Mouse (Mus musculus): Measurements from ENCODE around the gene Dcst2.

Dcst2 gene

GRCm38 (mm10) chr3:89330346-89330745 lies 31.4 kb upstream of the Dcst2 start:
- in situ Hi-C loops (cut with MboI; ENCODE audit: unreplicated experiment in 2 of 2): loop anchor here (25.0 kb wide), 2 partner anchors 432 to 532 kb away; partner anchors contain the start of genes Chrnb2 (in 2 of the 2) and Ube2q1 (in 2 of the 2)

DNA sequence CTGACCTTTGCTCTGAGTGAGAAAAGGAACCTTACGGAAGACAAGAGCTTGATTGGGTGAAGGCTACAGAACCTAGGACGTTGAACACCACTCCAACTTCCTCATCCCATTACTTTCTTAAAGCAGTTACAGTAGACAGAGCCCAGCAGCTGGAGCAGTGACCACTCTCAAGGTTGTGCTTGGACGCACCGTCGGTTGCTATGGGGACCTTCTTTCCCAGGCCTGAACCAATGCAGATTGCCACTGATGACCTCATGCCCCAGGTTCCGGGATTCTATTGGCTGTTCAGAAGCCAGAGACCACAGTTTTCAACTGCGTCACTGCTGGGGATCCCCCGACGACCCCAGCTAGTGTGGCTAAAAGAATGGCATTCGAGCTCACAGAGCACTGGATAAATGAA lies 30.8 kb upstream of the Dcst2 start:
- in situ Hi-C loops (cut with MboI; ENCODE audit: unreplicated experiment in 2 of 2): loop anchor here (25.0 kb wide), 2 partner anchors 431 to 531 kb away; partner anchors contain the start of genes Chrnb2 (in 2 of the 2) and Ube2q1 (in 2 of the 2)

- in situ Hi-C loops (cut with MboI; ENCODE audit: unreplicated experiment in 2 of 2): loop anchor here (25.0 kb wide), 2 partner anchors 431 to 531 kb away; partner anchors contain the start of genes Chrnb2 (in 2 of the 2) and Ube2q1 (in 2 of the 2)
These were observed 30.2 kb upstream of the Dcst2 start for GRCm38 (mm10) chr3:89331561-89331960.

DNA sequence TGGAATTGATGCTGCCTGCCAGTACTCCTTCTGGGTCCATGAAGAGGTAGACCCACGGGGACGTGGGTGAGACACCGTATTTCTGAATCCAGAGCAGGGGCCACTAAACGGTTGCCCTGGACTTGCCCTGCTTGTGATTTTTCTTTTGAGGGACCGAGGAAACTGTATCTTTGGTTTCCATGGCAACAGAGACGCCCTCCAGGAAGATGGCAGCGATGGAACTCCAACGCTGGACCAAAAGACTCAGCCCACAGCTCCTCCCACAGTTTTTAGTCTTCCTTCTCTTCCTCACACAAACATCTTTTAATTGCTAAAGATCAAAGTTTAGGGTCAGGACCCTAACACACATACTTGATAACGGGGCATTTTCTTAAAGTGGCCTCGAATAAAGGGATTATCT lies 29.8 kb upstream of the Dcst2 start:
- in situ Hi-C loops (cut with MboI; ENCODE audit: unreplicated experiment in 2 of 2): loop anchor here (25.0 kb wide), 2 partner anchors 430 to 530 kb away; partner anchors contain the start of genes Chrnb2 (in 2 of the 2) and Ube2q1 (in 2 of the 2)

GRCm38 (mm10) chr3:89332476-89332875 lies 29.3 kb upstream of the Dcst2 start:
- in situ Hi-C loops (cut with MboI; ENCODE audit: unreplicated experiment in 2 of 2): loop anchor here (25.0 kb wide), 2 partner anchors 430 to 530 kb away; partner anchors contain the start of genes Chrnb2 (in 2 of the 2) and Ube2q1 (in 2 of the 2)

DNA sequence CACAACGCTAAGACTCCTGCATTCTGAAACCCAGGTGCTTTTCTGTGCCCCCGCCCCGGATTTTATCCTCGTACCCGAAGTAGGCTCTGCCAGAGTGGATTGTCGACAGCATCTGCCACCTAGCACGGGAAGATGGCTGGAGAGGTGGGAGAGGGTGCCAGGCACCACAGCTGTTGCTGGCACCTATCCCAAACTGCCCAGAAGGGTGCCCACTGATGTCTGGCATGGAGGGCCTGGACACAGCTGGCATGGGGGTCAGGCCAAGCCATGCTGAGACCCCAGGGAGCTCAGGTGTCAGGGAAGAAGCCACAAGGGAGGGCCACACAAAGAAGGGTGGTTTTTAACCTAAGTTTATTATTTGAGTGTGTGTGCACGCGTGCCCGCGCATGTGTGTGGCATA lies 28.7 kb upstream of the Dcst2 start:
- in situ Hi-C loops (cut with MboI; ENCODE audit: unreplicated experiment in 2 of 2): loop anchor here (25.0 kb wide), 2 partner anchors 429 to 529 kb away; partner anchors contain the start of genes Chrnb2 (in 2 of the 2) and Ube2q1 (in 2 of the 2)

- in situ Hi-C loops (cut with MboI; ENCODE audit: unreplicated experiment in 2 of 2): loop anchor here (5.0 to 25.0 kb wide), 3 partner anchors 146 to 526 kb away; partner anchors contain the start of genes Chrnb2 (in 2 of the 2) and Ube2q1 (in 2 of the 2)
These were observed 25.2 kb upstream of the Dcst2 start for GRCm38 (mm10) chr3:89336529-89336928.

GRCm38 (mm10) chr3:89337062-89337720 lies 24.6 kb upstream of the Dcst2 start:
- in situ Hi-C loops (cut with MboI; ENCODE audit: unreplicated experiment in 2 of 2): loop anchor here (5.0 to 25.0 kb wide), 3 partner anchors 145 to 525 kb away; partner anchors contain the start of genes Chrnb2 (in 2 of the 2) and Ube2q1 (in 2 of the 2)

GRCm38 (mm10) chr3:89337721-89338578 lies 23.8 kb upstream of the Dcst2 start, which contains the start of gene Efna4:
Gene Efna4, minus strand, starts transcription at chr3:89338028.
- in situ Hi-C loops (cut with MboI; ENCODE audit: unreplicated experiment in 2 of 2): loop anchor here (5.0 to 25.0 kb wide), 3 partner anchors 144 to 524 kb away; partner anchors contain the start of genes Chrnb2 (in 2 of the 2) and Ube2q1 (in 2 of the 2)

GRCm38 (mm10) chr3:89339416-89339815 lies 22.4 kb upstream of the Dcst2 start:
- in situ Hi-C loops (cut with MboI; ENCODE audit: unreplicated experiment in 2 of 2): loop anchor here (5.0 to 25.0 kb wide), 3 partner anchors 143 to 523 kb away; partner anchors contain the start of genes Chrnb2 (in 2 of the 2) and Ube2q1 (in 2 of the 2)

DNA sequence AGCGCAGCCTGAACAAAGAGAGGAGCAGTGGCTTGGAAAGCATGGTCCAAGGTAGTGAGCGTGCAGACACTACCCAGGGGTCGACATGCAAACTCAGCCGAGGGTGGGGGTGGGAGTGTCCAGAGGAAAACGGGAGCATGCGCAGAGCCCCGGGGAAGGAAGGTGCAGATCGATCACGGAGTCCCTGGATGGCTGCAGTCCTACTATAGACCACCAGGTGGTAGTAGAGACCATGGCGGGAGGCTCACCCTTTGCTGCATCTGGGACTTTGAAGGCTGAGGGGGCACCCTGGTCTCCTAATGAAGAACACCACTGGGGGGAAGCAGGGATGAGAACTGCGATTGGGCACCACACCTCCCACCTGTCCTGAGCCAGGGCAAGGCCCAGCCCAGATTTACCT lies 21.3 kb upstream of the Dcst2 start:
- in situ Hi-C loops (cut with MboI; ENCODE audit: unreplicated experiment in 2 of 2): loop anchor here (5.0 to 25.0 kb wide), 3 partner anchors 142 to 522 kb away; partner anchors contain the start of genes Chrnb2 (in 2 of the 2) and Ube2q1 (in 2 of the 2)

- in situ Hi-C loops (cut with MboI; ENCODE audit: unreplicated experiment in 2 of 2): loop anchor here (5.0 to 25.0 kb wide), 3 partner anchors 141 to 521 kb away; partner anchors contain the start of genes Chrnb2 (in 2 of the 2) and Ube2q1 (in 2 of the 2)
These were observed 20.0 kb upstream of the Dcst2 start for GRCm38 (mm10) chr3:89341794-89342193.

DNA sequence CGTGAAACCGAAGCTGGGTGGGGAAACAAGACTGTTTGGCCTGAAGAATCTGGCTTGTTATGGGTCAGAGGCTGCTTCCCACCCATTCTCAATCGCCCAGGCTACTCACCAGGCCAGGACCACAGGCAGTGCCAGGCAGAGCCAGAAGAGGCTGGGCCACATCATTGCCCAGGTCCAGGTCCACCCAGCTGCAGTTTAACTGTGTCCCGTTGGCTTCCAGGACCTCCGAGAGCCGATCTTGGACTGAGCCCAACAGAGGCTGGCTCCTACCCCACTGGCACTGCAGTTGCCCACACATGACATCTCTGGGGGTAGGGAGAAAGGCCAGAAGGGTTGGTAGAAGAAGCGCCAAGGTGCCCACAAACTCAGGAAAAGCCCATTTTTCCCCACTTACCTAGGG lies 18.5 kb upstream of the Dcst2 start:
- in situ Hi-C loops (cut with MboI; ENCODE audit: unreplicated experiment in 2 of 2): loop anchor here (5.0 to 25.0 kb wide), 3 partner anchors 139 to 519 kb away; partner anchors contain the start of genes Chrnb2 (in 2 of the 2) and Ube2q1 (in 2 of the 2)

- in situ Hi-C loops (cut with MboI; ENCODE audit: unreplicated experiment in 2 of 2): loop anchor here (25.0 kb wide), 2 partner anchors 415 to 515 kb away; partner anchors contain the start of genes Chrnb2 (in 2 of the 2) and Ube2q1 (in 2 of the 2)
These were observed 14.8 kb upstream of the Dcst2 start for GRCm38 (mm10) chr3:89346815-89347540.

DNA sequence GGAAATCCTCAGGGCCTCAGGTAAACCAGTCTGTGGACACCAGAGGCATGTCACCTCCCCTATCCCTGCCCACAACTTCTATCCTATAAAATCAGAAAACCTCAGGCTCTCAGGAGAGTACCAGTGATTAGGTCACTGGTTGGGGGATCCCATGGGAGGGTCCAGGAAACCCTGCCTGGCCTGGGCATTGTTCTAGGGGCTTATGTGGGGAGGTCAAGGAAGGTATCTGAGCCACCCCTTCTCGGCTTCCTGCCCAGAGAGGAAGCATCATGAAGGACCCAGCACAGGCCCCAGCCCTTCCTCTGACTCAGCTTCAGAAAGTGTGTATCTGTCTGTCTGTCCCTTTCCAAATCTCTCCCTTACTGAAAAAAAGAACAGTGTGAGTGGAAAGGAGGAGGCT lies 13.9 kb upstream of the Dcst2 start:
- in situ Hi-C loops (cut with MboI; ENCODE audit: unreplicated experiment in 2 of 2): loop anchor here (25.0 kb wide), 2 partner anchors 414 to 514 kb away; partner anchors contain the start of genes Chrnb2 (in 2 of the 2) and Ube2q1 (in 2 of the 2)

- in situ Hi-C loops (cut with MboI; ENCODE audit: unreplicated experiment in 2 of 2): loop anchor here (25.0 kb wide), 2 partner anchors 413 to 513 kb away; partner anchors contain the start of genes Chrnb2 (in 2 of the 2) and Ube2q1 (in 2 of the 2)
These were observed 12.6 kb upstream of the Dcst2 start for GRCm38 (mm10) chr3:89348911-89349868.

DNA sequence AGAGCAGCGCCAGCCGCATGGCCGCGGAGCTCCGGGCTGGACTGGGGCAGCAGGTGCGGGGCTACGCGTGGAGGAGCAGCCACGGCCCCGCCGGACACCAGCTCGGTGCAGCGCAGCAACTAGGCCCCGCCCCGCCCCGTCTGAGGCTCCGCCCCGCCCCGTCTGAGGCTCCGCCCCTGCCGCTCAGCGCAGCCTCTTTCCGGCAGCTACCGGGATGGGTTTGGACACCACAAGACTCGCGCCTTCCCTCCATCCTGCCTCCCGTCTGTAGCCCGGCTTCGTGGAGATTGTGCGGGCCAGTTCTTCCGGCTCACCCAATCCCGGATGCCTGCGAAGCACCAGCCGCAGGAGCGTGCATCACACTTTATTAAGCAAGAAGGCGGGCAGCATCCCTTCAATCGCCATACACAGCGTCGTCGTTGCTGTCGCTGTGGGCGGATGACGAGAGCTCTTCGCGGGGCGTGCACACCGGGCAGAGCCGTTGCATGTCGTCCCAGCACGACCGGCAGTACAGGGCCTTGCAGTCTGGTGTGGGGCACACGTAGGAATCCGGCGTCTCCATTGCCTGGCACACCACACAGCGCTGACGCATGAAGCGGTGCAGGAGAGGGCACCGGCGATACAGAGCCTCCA lies 11.8 kb upstream of the Dcst2 start, which contains the start of gene Adam15:
TSS of gene Adam15 (minus strand) at position 128 of the 633 bp plus-strand sequence.
- in situ Hi-C loops (cut with MboI; ENCODE audit: unreplicated experiment in 2 of 2): loop anchor here (25.0 kb wide), 2 partner anchors 412 to 512 kb away; partner anchors contain the start of genes Chrnb2 (in 2 of the 2) and Ube2q1 (in 2 of the 2)

Data from v-Abl transformed pro-B cells (cell line).